Mouse (Mus musculus) midbrain, embryonic 11.5 days (tissue): ENCODE results near the gene Zfp618. TPM values are rescaled to one million over a fixed set of nuclear protein-coding genes. Genes with fewer than 3 reads are reported as not detected.

ENCODE experiments used
- ATAC-seq: fragments of 200-750 bp; cut with Nextera tagmentation; 2 replicates; pipeline ENCODE4 v1.8.0; 2017; ENCODE audit warnings: moderate TSS enrichment, moderate library complexity; ENCODE audit not compliant: low FRiP score
- DNase-seq: peaks from one replicate; pipeline ENCODE4 v3.0.0; 2015; ENCODE audit warnings: low spot score; ENCODE audit errors: missing footprints
- H3K27ac ChIP-seq: fragments of 300-500 bp; sonication (generic); 2 replicates; pipeline ENCODE4 v1.5.1; 2014; ENCODE audit warnings: low read depth, low read length
- H3K27me3 ChIP-seq: fragments of 300-500 bp; sonication (generic); 2 replicates; pipeline ENCODE4 v1.6.1; 2014; ENCODE audit warnings: mild to moderate bottlenecking, low read length, moderate library complexity, mixed read lengths; ENCODE audit not compliant: control insufficient read depth, insufficient read depth
- H3K36me3 ChIP-seq: fragments of 300-500 bp; sonication (generic); 2 replicates; pipeline ENCODE4 v1.6.1; 2014; ENCODE audit warnings: mild to moderate bottlenecking, low read length, moderate library complexity, mixed read lengths; ENCODE audit not compliant: control insufficient read depth, insufficient read depth
- H3K4me1 ChIP-seq: fragments of 300-500 bp; sonication (generic); 2 replicates; pipeline ENCODE4 v1.6.1; 2014; ENCODE audit warnings: low read length; ENCODE audit not compliant: control insufficient read depth, insufficient read depth
- H3K4me2 ChIP-seq: fragments of 300-500 bp; sonication (generic); 2 replicates; pipeline ENCODE4 v1.6.1; 2014; ENCODE audit warnings: mild to moderate bottlenecking, moderate library complexity
- H3K4me3 ChIP-seq: fragments of 300-500 bp; sonication (generic); 2 replicates; pipeline ENCODE4 v1.5.1; 2014; ENCODE audit warnings: low read depth, low read length
- H3K9ac ChIP-seq: fragments of 300-500 bp; sonication (generic); 2 replicates; pipeline ENCODE4 v1.6.1; 2014; ENCODE audit warnings: low read length
- H3K9me3 ChIP-seq: fragments of 300-500 bp; sonication (generic); 2 replicates; pipeline ENCODE4 v1.6.1; 2016; ENCODE audit warnings: low read length; ENCODE audit not compliant: control insufficient read depth
- WGBS: fragments of 180-500 bp; shearing (Covaris S2); extraction: QIAGEN DNeasy Blood & Tissue Kit; methylation state at CpG from one replicate; pipeline ENCODE4 v1.1.7; 2014; 5-methylcytosine and 5-hydroxymethylcytosine counted together
- polyA plus RNA-seq: library from polyadenylated mRNA; unstranded; fragments of >200 nt; fragmentation: Nextera tagmentation; extraction: Ambion mirVana; gene quantifications from 2 replicates; pipeline ENCODE4 v1.2.1, GENCODE M21; 2014

The Zfp618 gene
- polyA plus RNA-seq, 1 experiment from 2014 or later, result 23.6 TPM

DNA sequence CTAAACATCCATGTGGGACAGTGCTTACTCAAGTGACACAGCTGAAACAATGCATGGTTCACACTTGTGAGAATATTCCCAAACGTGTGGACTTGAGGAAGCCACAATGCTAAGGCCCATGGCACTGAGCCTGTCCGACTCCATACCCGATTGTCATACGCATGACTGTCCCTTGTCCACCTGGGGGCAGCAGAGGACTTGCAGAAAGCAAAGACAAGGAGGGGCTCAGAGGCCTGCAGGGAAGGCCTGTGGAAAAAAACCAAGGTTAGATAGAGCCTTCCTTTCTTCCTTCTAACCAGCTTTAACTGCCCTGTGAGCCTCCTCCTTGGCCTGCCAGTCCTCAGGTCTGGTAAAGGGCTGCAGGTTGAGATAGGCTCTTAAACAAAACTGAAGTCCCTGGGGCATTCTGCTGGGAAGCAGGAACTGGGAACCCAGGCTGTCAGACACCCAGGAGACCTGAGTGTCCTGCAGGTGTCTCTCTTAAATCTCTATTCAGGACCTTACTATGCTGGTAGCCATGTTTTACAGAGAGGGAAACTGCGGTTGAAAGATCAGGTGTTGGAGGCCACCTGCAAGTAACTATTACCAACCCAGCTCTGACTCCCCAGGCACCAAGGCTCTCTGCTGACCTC lies 193.7 kb downstream of the Zfp618 start:
- Histone ChIP-seq H3K4me2 (no peak overlapping the region), H3K9me3 (no peaks in the 10 kb centered on the region), H3K4me1 (no peaks in the 10 kb centered on the region), H3K4me3 (no peak overlapping the region), H3K27ac (no peak overlapping the region), H3K27me3 (no peaks in the 10 kb centered on the region), H3K9ac (no peak overlapping the region), H3K36me3 (no peaks in the 10 kb centered on the region)
- WGBS, result 18% methylated on average over 5 of the region's 5 CpGs
- ATAC-seq (peak; percentile 92), DNase-seq (peak; percentile 92)

DNA sequence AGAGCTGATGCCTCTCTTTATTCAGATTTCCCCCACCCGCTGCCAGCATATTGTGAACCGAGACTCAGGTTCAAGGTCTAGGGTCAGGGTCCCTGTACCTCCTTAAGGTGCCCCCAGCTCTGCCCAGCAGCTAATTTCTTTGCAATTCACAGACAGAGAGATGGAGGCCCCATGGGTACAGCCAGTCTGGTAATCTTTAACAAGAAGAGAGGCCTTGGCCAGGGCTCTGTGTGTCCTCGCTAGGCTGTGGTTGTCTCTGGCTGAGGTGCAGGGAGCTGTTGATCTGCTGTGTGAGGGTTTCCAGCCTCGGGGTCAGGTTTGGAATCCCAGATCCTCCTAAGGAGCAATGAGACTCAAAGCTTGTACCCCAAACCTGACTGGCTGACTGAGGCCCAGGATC lies 200.3 kb downstream of the Zfp618 start:
- no peaks in the 10 kb centered on the region for H3K27me3 ChIP-seq
- no peak overlapping the region for H3K9ac ChIP-seq
- DNase-seq, result no peak
- H3K4me3 ChIP-seq, result no peak overlapping the region
- H3K4me1 ChIP-seq, result no peaks in the 10 kb centered on the region
- no peak overlapping the region for H3K27ac ChIP-seq
- H3K4me2 ChIP-seq, result no peak overlapping the region
- H3K9me3 ChIP-seq, result no peaks in the 10 kb centered on the region
- H3K36me3 ChIP-seq, result no peaks in the 10 kb centered on the region
- no peak for ATAC-seq
- WGBS, result 90% methylated on average over 4 of the region's 4 CpGs

DNA sequence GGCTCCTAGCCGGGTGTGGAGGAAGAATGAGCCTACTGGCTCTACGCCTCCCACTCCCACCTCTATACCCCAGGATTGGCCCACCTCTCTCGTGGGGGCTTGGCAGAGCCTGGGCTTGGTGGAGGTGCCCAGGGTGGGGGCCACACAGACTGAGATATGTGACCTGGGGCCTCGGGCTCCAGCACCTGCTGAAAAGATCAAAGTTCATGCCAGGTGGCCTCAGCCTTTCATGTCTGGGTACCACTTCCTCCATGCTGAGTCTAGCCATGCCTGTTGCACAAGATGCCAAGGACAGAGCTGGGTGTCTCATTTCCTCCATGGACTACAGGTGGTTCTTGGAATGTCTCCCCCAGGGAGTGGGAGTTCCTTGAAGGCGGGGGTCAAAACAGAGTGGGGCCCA lies 200.9 kb downstream of the Zfp618 start:
- H3K27ac ChIP-seq, result no peak overlapping the region
- no peak overlapping the region for H3K4me3 ChIP-seq
- H3K36me3 ChIP-seq, result no peaks in the 10 kb centered on the region
- H3K27me3 ChIP-seq, result no peaks in the 10 kb centered on the region
- H3K9me3 ChIP-seq, result no peaks in the 10 kb centered on the region
- H3K4me2 ChIP-seq, result no peak overlapping the region
- 89% methylated on average over 5 of the region's 5 CpGs for WGBS
- no peak overlapping the region for H3K9ac ChIP-seq
- H3K4me1 ChIP-seq, result no peaks in the 10 kb centered on the region
- DNase-seq (no peak), ATAC-seq (no peak)

DNA sequence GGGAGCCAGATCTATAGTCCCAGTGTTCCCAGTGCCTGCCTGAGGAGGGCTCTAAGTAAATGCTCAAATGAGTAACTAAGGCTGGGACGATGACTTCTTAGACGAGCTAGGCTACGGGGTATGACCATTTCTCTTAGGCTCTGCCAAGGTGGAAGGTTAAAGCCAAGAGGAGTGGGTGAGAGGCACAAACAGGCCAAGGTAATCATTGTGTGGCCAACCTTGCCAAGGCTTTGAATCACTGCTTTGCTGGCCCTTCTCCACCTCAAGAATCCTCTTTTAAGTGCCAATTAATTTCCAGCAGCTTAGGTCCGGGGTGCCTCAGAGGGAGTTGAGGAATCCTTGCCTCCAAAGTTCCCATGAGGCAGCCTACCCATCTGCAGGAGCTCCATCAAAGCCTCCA lies 204.7 kb downstream of the Zfp618 start:
- Histone ChIP-seq H3K27me3 (no peaks in the 10 kb centered on the region), H3K9me3 (no peaks in the 10 kb centered on the region), H3K4me1 (no peaks in the 10 kb centered on the region), H3K27ac (no peak overlapping the region), H3K4me3 (no peak overlapping the region), H3K36me3 (no peaks in the 10 kb centered on the region), H3K4me2 (no peak overlapping the region), H3K9ac (no peak overlapping the region)
- DNase-seq (no peak), ATAC-seq (no peak)
- WGBS, result 86% methylated on average over 4 of the region's 4 CpGs

DNA sequence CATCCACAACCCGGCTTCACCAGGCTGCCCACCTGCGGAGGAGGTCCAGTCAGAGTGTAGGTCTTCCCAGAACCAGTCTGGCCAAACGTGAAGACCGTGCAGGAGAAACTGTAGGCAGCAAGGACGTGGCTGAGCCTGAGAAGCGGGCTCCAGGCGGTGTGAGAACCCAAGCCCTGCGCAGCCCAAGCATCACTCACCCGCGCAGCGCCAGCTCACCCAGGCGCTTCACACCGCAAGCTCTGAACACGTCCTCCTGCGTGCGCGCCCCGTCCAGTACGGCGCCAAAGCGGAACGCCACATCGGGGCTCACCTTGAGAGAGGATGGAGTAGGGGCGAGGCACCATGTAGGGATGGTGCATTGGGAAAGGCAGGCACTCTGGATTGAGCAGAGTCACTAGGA lies 205.7 kb downstream of the Zfp618 start:
- peak; percentile 69 for DNase-seq
- Histone ChIP-seq H3K9ac (no peak overlapping the region), H3K27me3 (no peaks in the 10 kb centered on the region), H3K4me3 (no peak overlapping the region), H3K4me1 (no peaks in the 10 kb centered on the region), H3K4me2 (no peak overlapping the region), H3K9me3 (no peaks in the 10 kb centered on the region), H3K27ac (no peak overlapping the region), H3K36me3 (no peaks in the 10 kb centered on the region)
- WGBS, result 47% methylated on average over 24 of the region's 24 CpGs
- ATAC-seq, result no peak

DNA sequence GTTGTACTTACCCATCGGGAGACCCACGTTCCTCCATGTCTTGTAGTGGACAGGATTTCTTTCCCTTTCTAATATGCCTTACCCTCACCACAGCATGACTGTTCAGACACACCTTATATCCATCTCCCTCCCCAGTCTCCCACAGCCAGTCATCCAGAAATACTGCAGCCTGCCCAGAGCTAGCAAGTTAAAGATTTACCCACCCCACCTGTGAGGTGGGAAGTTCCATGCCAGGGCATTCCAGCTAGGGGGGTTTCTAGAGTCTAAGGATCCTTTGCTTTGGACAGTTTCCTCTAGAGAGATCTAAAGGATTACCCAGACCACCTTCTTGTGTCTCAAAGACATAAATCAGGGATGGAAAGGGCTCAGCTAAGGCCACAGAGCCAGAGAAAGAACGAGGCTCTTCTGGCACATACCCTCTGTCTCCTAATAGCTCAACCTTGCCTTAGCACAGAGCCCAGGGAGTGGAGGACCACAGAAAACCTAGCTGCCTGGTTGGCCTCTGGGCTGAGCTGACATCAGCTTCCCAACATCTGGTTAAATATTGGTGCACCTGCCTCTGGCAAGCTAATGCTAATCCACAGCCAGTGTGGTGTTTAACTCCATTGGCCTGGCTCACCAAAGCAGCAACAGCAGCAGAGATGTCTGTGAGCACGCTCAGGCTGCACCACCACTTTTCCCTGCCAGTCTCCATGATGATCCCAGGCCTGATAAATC lies 206.8 kb downstream of the Zfp618 start, which contains the start of gene Kif12:
TSS of gene Kif12 (minus strand) at position 163 of the 717 bp plus-strand sequence.
- no peak within 1 kb of the TSS for H3K9ac ChIP-seq
- no peak for ATAC-seq
- no peak within 1 kb of the TSS for H3K4me2 ChIP-seq
- DNase-seq, result peak; percentile 75
- H3K27ac ChIP-seq, result no peak within 1 kb of the TSS
- no peak within 1 kb of the TSS for H3K4me3 ChIP-seq
- H3K27me3 ChIP-seq, result no peaks in the 10 kb centered on the region
- H3K4me1 ChIP-seq, result no peaks in the 10 kb centered on the region
- no peaks in the 10 kb centered on the region for H3K36me3 ChIP-seq
- 75% methylated on average over 4 of the region's 4 CpGs for WGBS
- H3K9me3 ChIP-seq, result no peaks in the 10 kb centered on the region

DNA sequence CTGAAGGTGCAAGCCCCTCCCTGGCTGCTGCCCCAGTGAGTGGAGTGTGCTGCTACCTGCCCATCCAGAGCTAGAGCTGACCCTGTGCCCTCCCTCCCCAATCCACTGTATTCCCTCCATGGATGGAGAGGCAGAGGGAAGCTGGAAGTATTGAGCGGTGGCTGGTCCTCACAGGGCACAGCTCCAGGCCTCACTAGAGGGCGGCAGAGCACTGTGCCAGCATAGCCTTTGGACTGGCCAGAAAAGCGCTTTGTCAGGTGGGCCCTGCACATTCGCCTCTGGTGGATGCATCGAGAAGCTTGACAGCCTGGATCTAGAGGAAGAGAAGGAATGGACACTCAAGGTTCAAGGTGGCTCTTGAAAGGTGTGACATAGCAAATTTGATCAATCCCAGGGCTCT lies 216.2 kb downstream of the Zfp618 start:
- Histone ChIP-seq H3K36me3 (no peaks in the 10 kb centered on the region), H3K27ac (no peak overlapping the region), H3K27me3 (no peaks in the 10 kb centered on the region), H3K4me1 (no peaks in the 10 kb centered on the region), H3K4me3 (no peak overlapping the region), H3K4me2 (no peak overlapping the region), H3K9me3 (no peaks in the 10 kb centered on the region), H3K9ac (no peak overlapping the region)
- DNase-seq (peak; percentile 90), ATAC-seq (peak; percentile 91)
- 17% methylated on average over 5 of the region's 5 CpGs for WGBS

DNA sequence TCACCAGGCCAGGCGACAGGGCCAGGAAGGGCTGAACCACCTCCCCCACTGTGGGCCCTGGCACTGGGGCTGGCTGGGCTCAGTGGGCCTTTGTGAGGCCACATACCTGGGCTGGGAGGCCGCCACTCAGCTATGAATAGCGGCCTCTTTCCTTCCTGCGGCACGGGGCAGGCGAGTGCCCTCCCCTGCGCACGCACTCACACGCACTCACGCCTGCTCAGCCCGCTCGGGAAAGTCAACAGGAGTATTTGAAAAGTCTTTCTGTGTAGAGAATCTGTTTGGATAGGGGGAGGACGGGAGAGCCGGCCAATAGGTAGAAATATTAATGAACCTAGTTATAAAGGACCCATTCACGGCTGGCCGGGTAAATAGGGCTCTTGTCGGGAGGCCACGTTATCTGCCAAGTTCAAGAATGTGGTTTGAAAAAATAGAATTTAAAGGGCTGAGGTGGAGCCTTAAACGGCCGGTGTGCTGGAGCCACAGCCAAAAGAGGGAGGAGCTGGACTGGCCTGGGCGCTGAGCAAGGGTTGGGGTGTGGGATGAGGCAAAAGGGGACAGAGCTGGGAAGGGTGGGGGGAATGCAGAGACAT lies 221.0 kb downstream of the Zfp618 start:
- Histone ChIP-seq H3K27me3 (no peaks in the 10 kb centered on the region), H3K4me2 (no peak overlapping the region), H3K9me3 (no peaks in the 10 kb centered on the region), H3K27ac (no peak overlapping the region), H3K9ac (no peak overlapping the region), H3K4me1 (no peaks in the 10 kb centered on the region), H3K4me3 (no peak overlapping the region), H3K36me3 (no peaks in the 10 kb centered on the region)
- peak; percentile 54 for DNase-seq
- ATAC-seq, result peak; percentile 67
- WGBS, result 60% methylated on average over 21 of the region's 21 CpGs
